Mouse (Mus musculus) hindbrain, embryonic 13.5 days (tissue): Measurements from ENCODE around the gene Pla2g1b. TPM values are rescaled to one million over a fixed set of nuclear protein-coding genes. Genes with fewer than 3 reads are reported as not detected.
"Not testable (repeated sequence)": the region's sequence is repeated elsewhere in the genome, so short reads cannot be mapped to it uniquely, and the experiment has no call there.

ENCODE experiments used
- ATAC-seq: fragments of 200-750 bp; cut with Nextera tagmentation; 2 replicates; pipeline ENCODE4 v1.8.0; 2017; ENCODE audit warnings: moderate TSS enrichment; ENCODE audit not compliant: low FRiP score
- H3K27ac ChIP-seq: fragments of 300-500 bp; sonication (generic); 2 replicates; pipeline ENCODE4 v1.5.1; 2015; ENCODE audit warnings: inconsistent platforms, mild to moderate bottlenecking, moderate library complexity
- H3K27me3 ChIP-seq: fragments of 300-500 bp; sonication (generic); 2 replicates; pipeline ENCODE4 v1.6.1; 2015; ENCODE audit warnings: mild to moderate bottlenecking, inconsistent platforms
- H3K36me3 ChIP-seq: fragments of 300-500 bp; sonication (generic); 2 replicates; pipeline ENCODE4 v1.6.1; 2015; ENCODE audit warnings: mild to moderate bottlenecking, inconsistent platforms
- H3K4me1 ChIP-seq: fragments of 300-500 bp; sonication (generic); replicated peaks from 2 replicates; pipeline ENCODE4 v1.6.1; 2015; ENCODE audit warnings: inconsistent platforms
- H3K4me2 ChIP-seq: fragments of 300-500 bp; sonication (generic); 2 replicates; pipeline ENCODE4 v1.6.1; 2015; ENCODE audit warnings: inconsistent platforms, mild to moderate bottlenecking, moderate library complexity
- H3K4me3 ChIP-seq: fragments of 300-500 bp; sonication (generic); 2 replicates; pipeline ENCODE4 v1.5.1; 2015; ENCODE audit warnings: mild to moderate bottlenecking, inconsistent platforms
- H3K9ac ChIP-seq: fragments of 300-500 bp; sonication (generic); 2 replicates; pipeline ENCODE4 v1.6.1; 2015; ENCODE audit warnings: mild to moderate bottlenecking, inconsistent platforms
- H3K9me3 ChIP-seq: fragments of 300-500 bp; sonication (generic); 2 replicates; pipeline ENCODE4 v1.6.1; 2016; ENCODE audit warnings: inconsistent platforms
- WGBS: fragments of 180-500 bp; shearing (Covaris S2); methylation state at CpG from one replicate; pipeline ENCODE4 v1.1.7; 2015; 5-methylcytosine and 5-hydroxymethylcytosine counted together
- polyA plus RNA-seq: library from polyadenylated mRNA; unstranded; fragments of >200 nt; fragmentation: Nextera tagmentation; extraction: Ambion mirVana; gene quantifications from 2 replicates; pipeline ENCODE4 v1.2.1, GENCODE M21; 2015

Pla2g1b gene
- polyA plus RNA-seq, 1 experiment from 2014 or later = not detected

- no peaks in the 10 kb centered on the region for H3K36me3 ChIP-seq
- no peak overlapping the region for H3K4me3 ChIP-seq
- H3K9ac ChIP-seq = no peak overlapping the region
- no peaks in the 10 kb centered on the region for H3K27me3 ChIP-seq
- H3K27ac ChIP-seq = no peak overlapping the region
- no peak overlapping the region for H3K4me2 ChIP-seq
- no peak for ATAC-seq
- no peaks in the 10 kb centered on the region for H3K9me3 ChIP-seq
- 65% methylated on average over 12 of the region's 12 CpGs for WGBS
- H3K4me1 ChIP-seq = peaks cover 13% of the 10 kb centered on the region
These were observed 37.0 kb downstream of the Pla2g1b start for GRCm38 (mm10) chr5:115503035-115503434.

- H3K4me2 ChIP-seq, H3K27ac ChIP-seq, H3K9me3 ChIP-seq, H3K4me3 ChIP-seq, H3K36me3 ChIP-seq, ATAC-seq, H3K27me3 ChIP-seq, H3K9ac ChIP-seq: not testable (repeated sequence)
- 72% methylated on average over 4 of the region's 4 CpGs for WGBS
- H3K4me1 ChIP-seq = peaks cover 37% of the 10 kb centered on the region
These were observed 39.6 kb downstream of the Pla2g1b start for GRCm38 (mm10) chr5:115505617-115506016.

- H3K27me3 ChIP-seq = no peaks in the 10 kb centered on the region
- no peaks in the 10 kb centered on the region for H3K36me3 ChIP-seq
- no peaks in the 10 kb centered on the region for H3K9me3 ChIP-seq
- peak within 1 kb of the TSS; percentile 84 for H3K4me3 ChIP-seq
- ATAC-seq = peak; percentile 83
- peaks cover 37% of the 10 kb centered on the region for H3K4me1 ChIP-seq
- peak within 1 kb of the TSS; percentile 30; the same call in 1 of the 2 replicates for H3K27ac ChIP-seq
- peak within 1 kb of the TSS; percentile 90 for H3K9ac ChIP-seq
- peak within 1 kb of the TSS; percentile 81 for H3K4me2 ChIP-seq
- WGBS = under 1% methylated on average over 66 of the region's 74 CpGs
These were observed 40.6 kb downstream of the Pla2g1b start, which contains the start of gene Pxn for GRCm38 (mm10) chr5:115506454-115507201. Pxn (plus strand) TSS chr5:115506676.

GRCm38 (mm10) chr5:115507267-115507980, 41.4 kb downstream of the Pla2g1b start:
- 0 out of 2 replicates have a peak overlapping the region, but pooled peaks have one; percentile 35 for H3K27ac ChIP-seq
- peak overlapping the region; percentile 84 for H3K4me3 ChIP-seq
- H3K4me2 ChIP-seq = peak overlapping the region; percentile 81
- no peaks in the 10 kb centered on the region for H3K27me3 ChIP-seq
- H3K9me3 ChIP-seq = no peaks in the 10 kb centered on the region
- H3K9ac ChIP-seq = peak overlapping the region; percentile 90
- ATAC-seq = no peak
- WGBS = 32% methylated on average over 12 of the region's 12 CpGs
- no peaks in the 10 kb centered on the region for H3K36me3 ChIP-seq
- peaks cover 37% of the 10 kb centered on the region for H3K4me1 ChIP-seq

GRCm38 (mm10) chr5:115507981-115508858, 42.2 kb downstream of the Pla2g1b start:
- H3K9ac ChIP-seq = peak overlapping the region; percentile 90
- peak overlapping the region; percentile 84 for H3K4me3 ChIP-seq
- no peak for ATAC-seq
- no peaks in the 10 kb centered on the region for H3K36me3 ChIP-seq
- H3K9me3 ChIP-seq = no peaks in the 10 kb centered on the region
- H3K4me1 ChIP-seq = peaks cover 37% of the 10 kb centered on the region
- no peaks in the 10 kb centered on the region for H3K27me3 ChIP-seq
- 0 out of 2 replicates have a peak overlapping the region, but pooled peaks have one; percentile 35 for H3K27ac ChIP-seq
- H3K4me2 ChIP-seq = peak overlapping the region; percentile 81
- WGBS = 51% methylated on average over 18 of the region's 18 CpGs

- 22% methylated on average over 10 of the region's 10 CpGs for WGBS
These were observed 42.7 kb downstream of the Pla2g1b start for GRCm38 (mm10) chr5:115508859-115509147.

GRCm38 (mm10) chr5:115509321-115509761, 43.3 kb downstream of the Pla2g1b start:
- Histone ChIP-seq H3K36me3 (no peaks in the 10 kb centered on the region), H3K9me3 (no peaks in the 10 kb centered on the region), H3K4me1 (peaks cover 37% of the 10 kb centered on the region), H3K9ac (peak overlapping the region; percentile 90; the same call in 1 of the 2 replicates), H3K27ac (peak overlapping the region; percentile 58), H3K27me3 (no peaks in the 10 kb centered on the region), H3K4me2 (peak overlapping the region; percentile 81), H3K4me3 (peak overlapping the region; percentile 3; the same call in 1 of the 2 replicates)
- 42% methylated on average over 15 of the region's 15 CpGs for WGBS
- ATAC-seq = no peak

More at GRCm38 (mm10) chr5:115508859-115509147, 42.7 kb downstream of the Pla2g1b start:
- Histone ChIP-seq H3K27me3 (no peaks in the 10 kb centered on the region), H3K36me3 (no peaks in the 10 kb centered on the region), H3K4me3 (peak overlapping the region; percentile 84), H3K9me3 (no peaks in the 10 kb centered on the region), H3K9ac (peak overlapping the region; percentile 90), H3K27ac (no peak overlapping the region), H3K4me2 (peak overlapping the region; percentile 81), H3K4me1 (peaks cover 37% of the 10 kb centered on the region)
- no peak for ATAC-seq

GRCm38 (mm10) chr5:115509790-115510689, 44.0 kb downstream of the Pla2g1b start:
- Histone ChIP-seq H3K9me3 (no peaks in the 10 kb centered on the region), H3K36me3 (no peaks in the 10 kb centered on the region), H3K4me2 (peak overlapping the region; percentile 81), H3K27ac (peak overlapping the region; percentile 58), H3K4me1 (peaks cover 44% of the 10 kb centered on the region), H3K4me3 (0 out of 2 replicates have a peak overlapping the region, but pooled peaks have one; percentile 3), H3K9ac (peak overlapping the region; percentile 90; the same call in 1 of the 2 replicates), H3K27me3 (no peaks in the 10 kb centered on the region)
- ATAC-seq = no peak
- 63% methylated on average over 15 of the region's 15 CpGs for WGBS

GRCm38 (mm10) chr5:115512375-115512774, 46.3 kb downstream of the Pla2g1b start:
- WGBS = 91% methylated on average over 7 of the region's 7 CpGs
- H3K9ac ChIP-seq = no peak overlapping the region
- no peak for ATAC-seq
- H3K4me3 ChIP-seq = no peak overlapping the region
- H3K27me3 ChIP-seq = no peaks in the 10 kb centered on the region
- H3K27ac ChIP-seq = no peak overlapping the region
- H3K9me3 ChIP-seq = no peaks in the 10 kb centered on the region
- H3K36me3 ChIP-seq = peaks cover 7% of the 10 kb centered on the region; the same call in 1 of the 2 replicates
- peaks cover 44% of the 10 kb centered on the region for H3K4me1 ChIP-seq
- H3K4me2 ChIP-seq = no peak overlapping the region

GRCm38 (mm10) chr5:115513246-115513645, 47.2 kb downstream of the Pla2g1b start:
- H3K4me1 ChIP-seq = peaks cover 35% of the 10 kb centered on the region
- no peak overlapping the region for H3K4me2 ChIP-seq
- WGBS = 97% methylated on average over 14 of the region's 14 CpGs
- no peak for ATAC-seq
- H3K9me3 ChIP-seq = no peaks in the 10 kb centered on the region
- H3K36me3 ChIP-seq = peaks cover 10% of the 10 kb centered on the region
- no peak overlapping the region for H3K27ac ChIP-seq
- H3K4me3 ChIP-seq = no peak overlapping the region
- no peak overlapping the region for H3K9ac ChIP-seq
- no peaks in the 10 kb centered on the region for H3K27me3 ChIP-seq

- H3K9ac ChIP-seq = no peak overlapping the region
- no peak for ATAC-seq
- H3K36me3 ChIP-seq = peaks cover 10% of the 10 kb centered on the region
- H3K4me2 ChIP-seq = no peak overlapping the region
- no peaks in the 10 kb centered on the region for H3K27me3 ChIP-seq
- H3K4me1 ChIP-seq = peaks cover 31% of the 10 kb centered on the region
- no peak overlapping the region for H3K4me3 ChIP-seq
- no peak overlapping the region for H3K27ac ChIP-seq
- 93% methylated on average over 16 of the region's 16 CpGs for WGBS
- no peaks in the 10 kb centered on the region for H3K9me3 ChIP-seq
These were observed 47.7 kb downstream of the Pla2g1b start for GRCm38 (mm10) chr5:115513721-115514120.
